Mouse (Mus musculus): ENCODE results near the gene Cables2. TPM values are rescaled to one million over a fixed set of nuclear protein-coding genes. Genes with fewer than 3 reads are reported as not detected.

Gene Cables2
- polyA plus RNA-seq, 1 experiment from 2014 or later, result 21.2 TPM

- no peak overlapping the region for H3K27ac ChIP-seq
- WGBS, result 86% methylated on average over 7 of the region's 7 CpGs
- no peaks in the 10 kb centered on the region for H3K9me3 ChIP-seq
These were observed 40.0 kb downstream of the Cables2 start for GRCm38 (mm10) chr2:180233101-180233904.

GRCm38 (mm10) chr2:180230482-180230881, 42.8 kb downstream of the Cables2 start:
- no peak overlapping the region for H3K27ac ChIP-seq
- H3K27me3 ChIP-seq, result peaks cover 16% of the 10 kb centered on the region
- no peaks in the 10 kb centered on the region for H3K9me3 ChIP-seq
- peaks cover 33% of the 10 kb centered on the region for H3K4me1 ChIP-seq
- no peak overlapping the region for H3K9ac ChIP-seq
- no peak overlapping the region for H3K4me3 ChIP-seq
- H3K4me2 ChIP-seq (replicated peaks), result no peak overlapping the region
- no peak for ATAC-seq (ENCODE audit: insufficient number of reproducible peaks, insufficient read depth, low FRiP score, low TSS enrichment)
- 51% methylated on average over 4 of the region's 4 CpGs for WGBS
- H3K36me3 ChIP-seq, result no peaks in the 10 kb centered on the region

More at GRCm38 (mm10) chr2:180233101-180233904, 40.0 kb downstream of the Cables2 start:
- H3K4me1 ChIP-seq, result peaks cover 14% of the 10 kb centered on the region
- H3K9ac ChIP-seq, result no peak overlapping the region
- H3K27me3 ChIP-seq, result no peaks in the 10 kb centered on the region
- no peaks in the 10 kb centered on the region for H3K36me3 ChIP-seq
- no peak for ATAC-seq (ENCODE audit: insufficient number of reproducible peaks, insufficient read depth, low FRiP score, low TSS enrichment)
- no peak overlapping the region for H3K4me3 ChIP-seq
- no peak overlapping the region for H3K4me2 ChIP-seq (replicated peaks)

- Histone ChIP-seq H3K27me3 (peaks cover 29% of the 10 kb centered on the region), H3K27ac (no peak overlapping the region), H3K4me3 (no peak overlapping the region), H3K9ac (no peak overlapping the region), H3K9me3 (no peaks in the 10 kb centered on the region), H3K36me3 (no peaks in the 10 kb centered on the region), H3K4me2 (replicated peaks) (no peak overlapping the region), H3K4me1 (peaks cover 32% of the 10 kb centered on the region)
- no peak for ATAC-seq (ENCODE audit: insufficient number of reproducible peaks, insufficient read depth, low FRiP score, low TSS enrichment)
- WGBS, result 74% methylated on average over 3 of the region's 3 CpGs
These were observed 44.2 kb downstream of the Cables2 start for GRCm38 (mm10) chr2:180229129-180229528.

- 70% methylated on average over 7 of the region's 7 CpGs for WGBS
- Histone ChIP-seq H3K27me3 (peaks cover 35% of the 10 kb centered on the region), H3K9ac (no peak overlapping the region), H3K4me1 (peaks cover 32% of the 10 kb centered on the region), H3K27ac (no peak overlapping the region), H3K36me3 (no peaks in the 10 kb centered on the region), H3K4me3 (no peak overlapping the region), H3K4me2 (replicated peaks) (no peak overlapping the region), H3K9me3 (no peaks in the 10 kb centered on the region)
- ATAC-seq (ENCODE audit: insufficient number of reproducible peaks, insufficient read depth, low FRiP score, low TSS enrichment), result no peak
These were observed 44.7 kb downstream of the Cables2 start for GRCm38 (mm10) chr2:180228592-180228991.

GRCm38 (mm10) chr2:180228060-180228458, 45.2 kb downstream of the Cables2 start:
- Histone ChIP-seq H3K4me3 (no peak overlapping the region), H3K27ac (no peak overlapping the region), H3K9ac (no peak overlapping the region), H3K4me2 (replicated peaks) (peak overlapping the region; percentile 41), H3K36me3 (no peaks in the 10 kb centered on the region), H3K4me1 (peaks cover 32% of the 10 kb centered on the region), H3K9me3 (no peaks in the 10 kb centered on the region), H3K27me3 (peaks cover 40% of the 10 kb centered on the region)
- WGBS, result 49% methylated on average over 6 of the region's 6 CpGs
- no peak for ATAC-seq (ENCODE audit: insufficient number of reproducible peaks, insufficient read depth, low FRiP score, low TSS enrichment)

GRCm38 (mm10) chr2:180227262-180228059, 45.8 kb downstream of the Cables2 start:
- H3K36me3 ChIP-seq, result no peaks in the 10 kb centered on the region
- H3K9ac ChIP-seq, result peak overlapping the region; percentile 33
- ATAC-seq (ENCODE audit: insufficient number of reproducible peaks, insufficient read depth, low FRiP score, low TSS enrichment), result peak; percentile 25; the same call in 1 of the 2 replicates
- H3K4me3 ChIP-seq, result peak overlapping the region; percentile 14
- peak overlapping the region; percentile 41 for H3K4me2 ChIP-seq (replicated peaks)
- peaks cover 43% of the 10 kb centered on the region for H3K27me3 ChIP-seq
- H3K4me1 ChIP-seq, result peaks cover 34% of the 10 kb centered on the region
- H3K27ac ChIP-seq, result peak overlapping the region; percentile 50; the same call in 1 of the 2 replicates
- no peaks in the 10 kb centered on the region for H3K9me3 ChIP-seq
- WGBS, result under 1% methylated on average over 21 of the region's 21 CpGs

- peaks cover 40% of the 10 kb centered on the region for H3K4me1 ChIP-seq
- no peaks in the 10 kb centered on the region for H3K36me3 ChIP-seq
- no peaks in the 10 kb centered on the region for H3K9me3 ChIP-seq
- H3K4me3 ChIP-seq, result peak within 1 kb of the TSS; percentile 58
- H3K27ac ChIP-seq, result peak within 1 kb of the TSS; percentile 60; the same call in 1 of the 2 replicates
- H3K27me3 ChIP-seq, result peaks cover 43% of the 10 kb centered on the region
- H3K4me2 ChIP-seq (replicated peaks), result peak within 1 kb of the TSS; percentile 99
- H3K9ac ChIP-seq, result peak within 1 kb of the TSS; percentile 56
- under 1% methylated on average over 37 of the region's 37 CpGs for WGBS
- peak; percentile 66 for ATAC-seq (ENCODE audit: insufficient number of reproducible peaks, insufficient read depth, low FRiP score, low TSS enrichment)
These were observed 47.4 kb downstream of the Cables2 start, which contains the start of gene Lama5 for GRCm38 (mm10) chr2:180225762-180226378. Gene Lama5, minus strand, starts transcription at chr2:180225859.

GRCm38 (mm10) chr2:180225044-180225761, 48.1 kb downstream of the Cables2 start:
- peak overlapping the region; percentile 60; the same call in 1 of the 2 replicates for H3K27ac ChIP-seq
- H3K4me2 ChIP-seq (replicated peaks), result peak overlapping the region; percentile 99
- H3K36me3 ChIP-seq, result no peaks in the 10 kb centered on the region
- H3K9ac ChIP-seq, result peak overlapping the region; percentile 56
- 0% methylated on average over 55 of the region's 55 CpGs for WGBS
- H3K27me3 ChIP-seq, result peaks cover 43% of the 10 kb centered on the region
- H3K9me3 ChIP-seq, result no peaks in the 10 kb centered on the region
- ATAC-seq (ENCODE audit: insufficient number of reproducible peaks, insufficient read depth, low FRiP score, low TSS enrichment), result no peak
- peaks cover 40% of the 10 kb centered on the region for H3K4me1 ChIP-seq
- H3K4me3 ChIP-seq, result peak overlapping the region; percentile 58

GRCm38 (mm10) chr2:180224647-180225043, 48.7 kb downstream of the Cables2 start:
- H3K36me3 ChIP-seq, result no peaks in the 10 kb centered on the region; the same call in 1 of the 2 replicates
- peak overlapping the region; percentile 56; the same call in 1 of the 2 replicates for H3K9ac ChIP-seq

GRCm38 (mm10) chr2:180222250-180222649, 51.0 kb downstream of the Cables2 start:
- Histone ChIP-seq H3K9me3 (no peaks in the 10 kb centered on the region), H3K4me3 (no peak overlapping the region), H3K4me1 (peaks cover 34% of the 10 kb centered on the region), H3K9ac (no peak overlapping the region), H3K27ac (no peak overlapping the region), H3K4me2 (replicated peaks) (no peak overlapping the region), H3K36me3 (no peaks in the 10 kb centered on the region; the same call in 1 of the 2 replicates), H3K27me3 (peaks cover 43% of the 10 kb centered on the region)
- 16% methylated on average over 6 of the region's 6 CpGs for WGBS
- ATAC-seq (ENCODE audit: insufficient number of reproducible peaks, insufficient read depth, low FRiP score, low TSS enrichment), result no peak

More at GRCm38 (mm10) chr2:180224647-180225043, 48.7 kb downstream of the Cables2 start:
- Histone ChIP-seq H3K27ac (0 out of 2 replicates have a peak overlapping the region, but pooled peaks have one; percentile 60), H3K4me1 (peaks cover 40% of the 10 kb centered on the region), H3K4me3 (peak overlapping the region; percentile 58), H3K27me3 (peaks cover 43% of the 10 kb centered on the region), H3K4me2 (replicated peaks) (peak overlapping the region; percentile 99), H3K9me3 (no peaks in the 10 kb centered on the region)
- ATAC-seq (ENCODE audit: insufficient number of reproducible peaks, insufficient read depth, low FRiP score, low TSS enrichment), result no peak
- 2% methylated on average over 13 of the region's 13 CpGs for WGBS

All from embryonic facial prominence, embryonic 12.5 days (tissue).